Mouse (Mus musculus) intestine, postnatal 0 days (tissue): ENCODE measurements around the gene Fzd2. TPM values are rescaled to one million over a fixed set of nuclear protein-coding genes. Genes with fewer than 3 reads are reported as not detected.
"Not testable (repeated sequence)": the region's sequence is repeated elsewhere in the genome, so short reads cannot be mapped to it uniquely, and the experiment has no call there.

Source experiments
- ATAC-seq: fragments of 200-750 bp; cut with Nextera tagmentation; 2 replicates; pipeline ENCODE4 v1.8.0; 2017; ENCODE audit warnings: mild to moderate bottlenecking, moderate TSS enrichment, moderate library complexity
- H3K27ac ChIP-seq: fragments of 300-500 bp; sonication (generic); 2 replicates; pipeline ENCODE4 v1.5.1; 2014; ENCODE audit warnings: mild to moderate bottlenecking, low read depth, low read length, moderate library complexity
- H3K27me3 ChIP-seq: fragments of 300-500 bp; sonication (generic); replicated peaks from 2 replicates; pipeline ENCODE4 v1.6.1; 2014; ENCODE audit warnings: low read length, mixed read lengths; ENCODE audit not compliant: control insufficient read depth, insufficient read depth
- H3K36me3 ChIP-seq: fragments of 300-500 bp; sonication (generic); 2 replicates; pipeline ENCODE4 v1.6.1; 2014; ENCODE audit warnings: mild to moderate bottlenecking, moderate library complexity; ENCODE audit not compliant: control insufficient read depth, insufficient read depth
- H3K4me1 ChIP-seq: fragments of 300-500 bp; sonication (generic); replicated peaks from 2 replicates; pipeline ENCODE4 v1.6.1; 2014; ENCODE audit warnings: antibody characterized with exemption, low read length, mixed read lengths; ENCODE audit not compliant: control insufficient read depth, insufficient read depth
- H3K4me2 ChIP-seq: fragments of 300-500 bp; sonication (generic); replicated peaks from 2 replicates; pipeline ENCODE4 v1.6.1; 2014; ENCODE audit warnings: low read depth, mild to moderate bottlenecking, moderate library complexity
- H3K4me3 ChIP-seq: fragments of 300-500 bp; sonication (generic); 2 replicates; pipeline ENCODE4 v1.5.1; 2014; ENCODE audit warnings: low read depth, low read length
- H3K9ac ChIP-seq: fragments of 300-500 bp; sonication (generic); 2 replicates; pipeline ENCODE4 v1.6.1; 2014; ENCODE audit warnings: mild to moderate bottlenecking, low read depth, low read length
- H3K9me3 ChIP-seq: fragments of 300-500 bp; sonication (generic); 2 replicates; pipeline ENCODE4 v1.6.1; 2016; ENCODE audit warnings: mixed run types; ENCODE audit not compliant: control insufficient read depth
- CTCF ChIP-seq: sonication (generic); IDR thresholded peaks from 2 replicates; pipeline ENCODE4 v1.5.1; 2016; ENCODE audit warnings: low read depth, mild to moderate bottlenecking, control low read depth, antibody characterized with exemption, moderate library complexity
- WGBS: fragments of 180-500 bp; shearing (Covaris S2); extraction: QIAGEN DNeasy Blood & Tissue Kit; methylation state at CpG from one replicate; pipeline ENCODE4 v1.1.7; 2014; 5-methylcytosine and 5-hydroxymethylcytosine counted together
- polyA plus RNA-seq: library from polyadenylated mRNA; unstranded; fragments of >200 nt; fragmentation: Nextera tagmentation; extraction: Ambion mirVana; gene quantifications from 2 replicates; pipeline ENCODE4 v1.2.1, GENCODE M21; 2015

The Fzd2 gene
- polyA plus RNA-seq: 6.0 and 6.2 TPM in 2 replicates

- TF ChIP-seq CTCF: no peak
- 0% methylated on average over 16 of the region's 31 CpGs for WGBS
- peak within 1 kb of the TSS; percentile 82 for H3K4me2 ChIP-seq
- peak within 1 kb of the TSS; percentile 58 for H3K9ac ChIP-seq
- no peaks in the 10 kb centered on the region for H3K36me3 ChIP-seq
- no peaks in the 10 kb centered on the region for H3K4me1 ChIP-seq
- H3K4me3 ChIP-seq: peak within 1 kb of the TSS; percentile 66
- H3K9me3 ChIP-seq: no peaks in the 10 kb centered on the region
- H3K27ac ChIP-seq: peak within 1 kb of the TSS; percentile 77
- H3K27me3 ChIP-seq: peaks cover 34% of the 10 kb centered on the region
- ATAC-seq: peak; percentile 82
Measured at GRCm38 (mm10) chr11:102604010-102604584, at the start of gene Fzd2. Gene Fzd2 (plus strand): TSS chr11:102604396.

- H3K4me2 ChIP-seq: peak overlapping the region; percentile 70
- TF ChIP-seq CTCF: no peak
- ATAC-seq: peak; percentile 14
- no peaks in the 10 kb centered on the region for H3K27me3 ChIP-seq
- H3K27ac ChIP-seq: peak overlapping the region; percentile 94
- H3K4me1 ChIP-seq: peaks cover 15% of the 10 kb centered on the region; the same call in 1 of the 2 replicates
- no peaks in the 10 kb centered on the region for H3K9me3 ChIP-seq
- peak overlapping the region; percentile 97 for H3K9ac ChIP-seq
- 0% methylated on average over 38 of the region's 39 CpGs for WGBS
- H3K4me3 ChIP-seq: peak overlapping the region; percentile 99
- no peaks in the 10 kb centered on the region for H3K36me3 ChIP-seq
Measured at GRCm38 (mm10) chr11:102555400-102556030, 48.7 kb upstream of the Fzd2 start.

GRCm38 (mm10) chr11:102556031-102556715 is 48.0 kb upstream of the Fzd2 start, which contains the start of gene Gpatch8:
Gene Gpatch8 (minus strand): TSS chr11:102556392.
- no peak for TF ChIP-seq CTCF
- WGBS: under 1% methylated on average over 51 of the region's 55 CpGs
- peak within 1 kb of the TSS; percentile 70 for H3K4me2 ChIP-seq
- no peaks in the 10 kb centered on the region for H3K9me3 ChIP-seq
- peaks cover 15% of the 10 kb centered on the region; the same call in 1 of the 2 replicates for H3K4me1 ChIP-seq
- peak within 1 kb of the TSS; percentile 94 for H3K27ac ChIP-seq
- peak within 1 kb of the TSS; percentile 99 for H3K4me3 ChIP-seq
- H3K27me3 ChIP-seq: no peaks in the 10 kb centered on the region
- no peaks in the 10 kb centered on the region for H3K36me3 ChIP-seq
- ATAC-seq: peak; percentile 88
- H3K9ac ChIP-seq: peak within 1 kb of the TSS; percentile 97

GRCm38 (mm10) chr11:102556716-102557074 is 47.5 kb upstream of the Fzd2 start:
- Histone ChIP-seq H3K36me3 (no peaks in the 10 kb centered on the region), H3K9ac (0 out of 2 replicates have a peak overlapping the region, but pooled peaks have one; percentile 97), H3K4me2 (peak overlapping the region; percentile 70), H3K27ac (peak overlapping the region; percentile 94), H3K27me3 (no peaks in the 10 kb centered on the region), H3K4me1 (peaks cover 15% of the 10 kb centered on the region; the same call in 1 of the 2 replicates), H3K9me3 (no peaks in the 10 kb centered on the region), H3K4me3 (peak overlapping the region; percentile 99)
- WGBS: 2% methylated on average over 3 of the region's 3 CpGs
- ATAC-seq: no peak
- no peak for TF ChIP-seq CTCF

- Histone ChIP-seq H3K9me3 (no peaks in the 10 kb centered on the region), H3K4me3 (no peak overlapping the region), H3K4me1 (peaks cover 15% of the 10 kb centered on the region; the same call in 1 of the 2 replicates), H3K9ac (no peak overlapping the region), H3K27me3 (no peaks in the 10 kb centered on the region), H3K36me3 (no peaks in the 10 kb centered on the region), H3K27ac (peak overlapping the region; percentile 94), H3K4me2 (no peak overlapping the region)
- WGBS: 96% methylated on average over 1 of the region's 1 CpGs
- no peak for TF ChIP-seq CTCF
- no peak for ATAC-seq
Measured at GRCm38 (mm10) chr11:102557386-102557785, 46.8 kb upstream of the Fzd2 start.

GRCm38 (mm10) chr11:102558704-102559103 is 45.5 kb upstream of the Fzd2 start:
- TF ChIP-seq CTCF: 0 out of 2 replicates have a peak, but pooled peaks have one; percentile 5
- WGBS: 36% methylated on average over 3 of the region's 5 CpGs

GRCm38 (mm10) chr11:102564952-102565671 is 39.1 kb upstream of the Fzd2 start:
- not testable (repeated sequence) for H3K36me3 ChIP-seq, H3K4me1 ChIP-seq, H3K9me3 ChIP-seq, H3K4me3 ChIP-seq, H3K9ac ChIP-seq, H3K4me2 ChIP-seq, H3K27me3 ChIP-seq
- peak overlapping the region; percentile 50 for H3K27ac ChIP-seq
- 51% methylated on average over 14 of the region's 14 CpGs for WGBS
- ATAC-seq: peak; percentile 39; the same call in 1 of the 2 replicates

More at GRCm38 (mm10) chr11:102558704-102559103, 45.5 kb upstream of the Fzd2 start:
- Histone ChIP-seq H3K9me3 (no peaks in the 10 kb centered on the region), H3K9ac (no peak overlapping the region), H3K4me3 (no peak overlapping the region), H3K4me2 (no peak overlapping the region), H3K4me1 (peaks cover 13% of the 10 kb centered on the region; the same call in 1 of the 2 replicates), H3K36me3 (no peaks in the 10 kb centered on the region), H3K27me3 (no peaks in the 10 kb centered on the region), H3K27ac (peak overlapping the region; percentile 90)
- ATAC-seq: peak; percentile 83
